Mouse (Mus musculus): ENCODE data around the gene Ifnar1.

DNA sequence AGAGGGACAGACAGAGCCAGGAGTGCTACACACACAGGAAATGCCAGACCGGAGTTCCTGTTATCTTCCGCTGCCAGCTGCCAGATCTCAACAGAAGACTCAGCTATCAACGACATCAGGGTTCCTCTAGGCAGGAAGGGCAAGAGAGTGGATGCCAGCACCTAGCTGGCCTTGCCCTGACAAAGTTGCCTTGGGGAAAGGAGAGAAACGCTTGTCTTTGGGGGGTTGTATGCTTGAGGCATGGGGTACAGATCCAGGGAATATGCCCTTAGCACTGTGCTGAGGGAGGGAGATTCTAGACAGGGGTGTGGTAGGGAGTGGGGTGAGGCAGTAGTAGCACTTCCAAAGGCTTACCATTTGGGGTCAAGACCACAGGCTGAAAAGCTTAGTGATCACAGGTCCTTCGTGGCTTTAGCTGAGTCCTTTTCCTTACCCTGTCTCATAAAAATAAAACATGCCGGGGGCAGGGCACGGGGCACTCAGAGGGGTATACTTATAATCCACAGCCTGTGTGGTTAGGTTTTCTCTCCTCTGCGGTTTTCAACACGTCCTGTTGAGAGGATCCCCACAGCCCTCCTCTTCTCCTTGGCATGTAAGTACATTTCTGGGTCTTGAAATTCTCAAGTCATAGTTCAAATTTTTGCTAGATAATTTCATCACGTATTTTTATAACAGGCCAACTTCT, 60.7 kb downstream of the Ifnar1 start:
- TF ChIP-seq POLR2A (IDR thresholded peaks at IDR 0.05; ENCODE audit: insufficient read length, low read depth), result no peak
- TF ChIP-seq USF1 (IDR thresholded peaks at IDR 0.05; ENCODE audit: low read depth), result no peak
- TF ChIP-seq TCF12 (IDR thresholded peaks at IDR 0.05; ENCODE audit: insufficient read depth, poor library complexity, severe bottlenecking), result no peak
- no peak for TF ChIP-seq MAX (IDR thresholded peaks at IDR 0.05; ENCODE audit: low read depth)
- TF ChIP-seq POLR2AphosphoS2 (IDR thresholded peaks at IDR 0.05; ENCODE audit: insufficient read length, low read depth), result no peak
- no peak for TF ChIP-seq CEBPB (IDR thresholded peaks at IDR 0.05; ENCODE audit: insufficient read depth, poor library complexity, severe bottlenecking)
